Mouse (Mus musculus) liver, embryonic 16.5 days (tissue): ENCODE measurements around the gene Serpinf2. TPM values are rescaled to one million over a fixed set of nuclear protein-coding genes. Genes with fewer than 3 reads are reported as not detected.
A peak's percentile ranks its signal among the peaks of the same experiment; 100 is the strongest.
"Not testable (repeated sequence)": the region's sequence is repeated elsewhere in the genome, so short reads cannot be mapped to it uniquely, and the experiment has no call there.

Source experiments
- ATAC-seq: fragments of 200-750 bp; cut with Nextera tagmentation; 2 replicates; pipeline ENCODE4 v1.8.0; 2017; ENCODE audit warnings: low read depth, mild to moderate bottlenecking, moderate number of reproducible peaks, moderate library complexity
- H3K27ac ChIP-seq: fragments of 300-500 bp; sonication (generic); 2 replicates; pipeline ENCODE4 v1.5.1; 2014; ENCODE audit warnings: mild to moderate bottlenecking, low read length
- H3K27me3 ChIP-seq: fragments of 300-500 bp; sonication (generic); 2 replicates; pipeline ENCODE4 v1.6.1; 2014; ENCODE audit warnings: low read depth, low read length, mixed read lengths; ENCODE audit not compliant: control insufficient read depth, insufficient read depth
- H3K36me3 ChIP-seq: fragments of 300-500 bp; sonication (generic); 2 replicates; pipeline ENCODE4 v1.6.1; 2014; ENCODE audit warnings: mild to moderate bottlenecking; ENCODE audit not compliant: control insufficient read depth, insufficient read depth
- H3K4me1 ChIP-seq: fragments of 300-500 bp; sonication (generic); 2 replicates; pipeline ENCODE4 v1.6.1; 2014; ENCODE audit warnings: low read depth, low read length, mixed read lengths; ENCODE audit not compliant: control insufficient read depth
- H3K4me2 ChIP-seq: fragments of 300-500 bp; sonication (generic); 2 replicates; pipeline ENCODE4 v1.6.1; 2014; ENCODE audit warnings: low read depth, low read length, mixed read lengths
- H3K4me3 ChIP-seq: fragments of 300-500 bp; sonication (generic); 2 replicates; pipeline ENCODE4 v1.5.1; 2014; ENCODE audit warnings: low read depth, mild to moderate bottlenecking, low read length
- H3K9ac ChIP-seq: fragments of 300-500 bp; sonication (generic); 2 replicates; pipeline ENCODE4 v1.6.1; 2014; ENCODE audit warnings: low read depth, low read length
- H3K9me3 ChIP-seq: fragments of 300-500 bp; sonication (generic); replicated peaks from 2 replicates; pipeline ENCODE4 v1.6.1; 2016; ENCODE audit warnings: low read length; ENCODE audit not compliant: control insufficient read depth
- WGBS: fragments of 180-500 bp; shearing (Covaris S2); extraction: QIAGEN DNeasy Blood & Tissue Kit; methylation state at CpG from one replicate; pipeline ENCODE4 v1.1.7; 2014; ENCODE audit not compliant: insufficient replicate concordance; 5-methylcytosine and 5-hydroxymethylcytosine counted together
- polyA plus RNA-seq: library from polyadenylated mRNA; unstranded; fragments of >200 nt; fragmentation: Nextera tagmentation; extraction: Ambion mirVana; gene quantifications from 2 replicates; pipeline ENCODE4 v1.2.1, GENCODE M21; 2015

Gene Serpinf2
- polyA plus RNA-seq, 1 experiment from 2014 or later, result 817 TPM

DNA sequence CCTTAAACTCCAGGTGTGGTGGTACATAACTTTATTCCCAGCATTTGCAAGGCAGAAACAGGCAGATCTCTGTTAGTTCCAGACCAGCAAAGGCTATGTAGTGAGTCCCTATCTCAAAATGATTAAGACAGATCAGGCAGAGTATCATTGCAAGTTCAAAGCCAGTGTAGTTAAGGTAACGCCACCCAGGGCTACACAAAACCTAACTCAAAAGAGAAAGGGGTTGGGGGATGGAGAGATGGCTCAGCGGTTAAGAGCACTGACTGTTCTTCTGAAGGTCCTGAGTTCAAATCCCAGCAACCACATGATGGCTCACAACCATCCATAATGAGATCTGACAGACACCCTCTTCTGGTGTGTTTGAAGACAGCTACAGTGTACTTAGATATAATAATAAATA, 16.6 kb upstream of the Serpinf2 start:
- not testable (repeated sequence) for H3K4me2 ChIP-seq, H3K9me3 ChIP-seq, H3K4me3 ChIP-seq, H3K36me3 ChIP-seq, ATAC-seq, H3K9ac ChIP-seq, H3K27ac ChIP-seq, H3K27me3 ChIP-seq
- 70% methylated on average over 2 of the region's 2 CpGs for WGBS
- H3K4me1 ChIP-seq, result peaks cover 80% of the 10 kb centered on the region

GRCm38 (mm10) chr11:75455041-75455736, 15.8 kb upstream of the Serpinf2 start:
- no peaks in the 10 kb centered on the region for H3K9me3 ChIP-seq
- no peak overlapping the region for H3K4me3 ChIP-seq

DNA sequence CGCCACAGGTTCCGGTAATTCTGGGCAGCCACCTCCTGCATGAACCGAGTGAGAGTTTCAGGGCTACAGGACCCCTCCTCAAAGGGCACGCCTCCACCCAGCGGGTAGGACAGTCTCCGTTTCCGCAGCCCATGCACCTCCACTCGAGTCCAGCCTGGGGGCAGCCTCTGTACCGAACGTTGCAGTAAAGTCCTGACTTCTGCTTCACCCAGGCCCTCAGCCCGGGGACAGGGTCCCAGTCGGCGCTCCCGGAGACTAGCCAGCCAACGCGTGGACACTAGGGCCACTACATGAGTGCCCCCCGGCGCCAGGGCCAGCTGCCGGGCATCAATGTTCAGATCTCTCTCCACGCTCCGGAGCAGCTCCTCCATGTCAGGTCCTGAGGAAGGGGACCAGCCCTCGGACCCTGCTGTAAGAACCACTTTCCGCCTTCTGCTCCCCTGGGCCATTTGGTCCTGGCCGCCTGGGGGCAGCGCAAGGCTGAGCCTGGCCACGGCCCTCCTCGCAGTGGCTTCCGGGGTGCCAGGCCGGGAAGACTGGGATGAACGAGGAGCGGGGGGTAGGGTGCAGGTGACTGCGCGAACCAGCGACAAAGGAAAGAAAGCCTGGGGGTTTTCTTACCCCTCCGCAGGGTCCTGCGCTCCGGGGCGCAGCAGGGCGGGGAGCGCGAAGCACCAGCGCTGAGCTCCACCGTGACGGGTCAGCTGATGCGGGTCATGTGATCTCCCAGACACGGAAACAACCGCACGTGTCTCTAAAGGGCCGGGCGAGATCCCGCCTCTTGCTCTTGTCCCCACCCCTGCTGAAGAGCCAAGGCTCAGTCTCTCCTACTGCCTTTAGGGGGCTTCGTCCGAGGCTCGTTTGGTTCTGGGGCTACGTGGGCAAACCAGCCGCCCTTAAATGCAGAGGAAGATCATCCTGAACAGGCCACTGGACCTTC, 14.9 kb upstream of the Serpinf2 start, which contains the start of gene Wdr81:
TSS of gene Wdr81 (minus strand) at position 727 of the 940 bp plus-strand sequence.
- Histone ChIP-seq H3K27me3 (no peaks in the 10 kb centered on the region), H3K36me3 (peaks cover 5% of the 10 kb centered on the region; the same call in 1 of the 2 replicates), H3K9me3 (no peaks in the 10 kb centered on the region), H3K9ac (peak within 1 kb of the TSS; percentile 83), H3K4me2 (peak within 1 kb of the TSS; percentile 98), H3K4me1 (peaks cover 82% of the 10 kb centered on the region), H3K27ac (peak within 1 kb of the TSS; percentile 71), H3K4me3 (peak within 1 kb of the TSS; percentile 74)
- 2% methylated on average over 56 of the region's 56 CpGs for WGBS
- ATAC-seq, result peak; percentile 76

More at GRCm38 (mm10) chr11:75455041-75455736, 15.8 kb upstream of the Serpinf2 start:
- no peak for ATAC-seq
- Histone ChIP-seq H3K4me1 (peaks cover 85% of the 10 kb centered on the region), H3K4me2 (peak overlapping the region; percentile 98), H3K27ac (peak overlapping the region; percentile 53), H3K27me3 (no peaks in the 10 kb centered on the region), H3K36me3 (peaks cover 5% of the 10 kb centered on the region; the same call in 1 of the 2 replicates), H3K9ac (no peak overlapping the region; the same call in 1 of the 2 replicates)
- WGBS, result 64% methylated on average over 10 of the region's 10 CpGs

- Histone ChIP-seq H3K27ac (no peak overlapping the region), H3K4me3 (peak overlapping the region; percentile 74), H3K27me3 (no peaks in the 10 kb centered on the region), H3K4me2 (peak overlapping the region; percentile 98), H3K4me1 (peaks cover 82% of the 10 kb centered on the region), H3K9ac (0 out of 2 replicates have a peak overlapping the region, but pooled peaks have one; percentile 83), H3K36me3 (peaks cover 9% of the 10 kb centered on the region), H3K9me3 (no peaks in the 10 kb centered on the region)
- 88% methylated on average over 31 of the region's 31 CpGs for WGBS
- no peak for ATAC-seq
These were observed 13.6 kb upstream of the Serpinf2 start for GRCm38 (mm10) chr11:75452812-75453557.

- H3K4me1 ChIP-seq, result peaks cover 84% of the 10 kb centered on the region
- ATAC-seq, result no peak
- peak overlapping the region; percentile 8; the same call in 1 of the 2 replicates for H3K9ac ChIP-seq
- H3K36me3 ChIP-seq, result peaks cover 19% of the 10 kb centered on the region
- H3K27me3 ChIP-seq, result no peaks in the 10 kb centered on the region
- 81% methylated on average over 8 of the region's 8 CpGs for WGBS
- no peaks in the 10 kb centered on the region for H3K9me3 ChIP-seq
- H3K4me2 ChIP-seq, result peak overlapping the region; percentile 80
- H3K4me3 ChIP-seq, result no peak overlapping the region; the same call in 1 of the 2 replicates
- H3K27ac ChIP-seq, result no peak overlapping the region
These were observed 12.7 kb upstream of the Serpinf2 start for GRCm38 (mm10) chr11:75452081-75452480.

- peak overlapping the region; percentile 59 for H3K4me3 ChIP-seq
- H3K27me3 ChIP-seq, result no peaks in the 10 kb centered on the region
- no peaks in the 10 kb centered on the region for H3K9me3 ChIP-seq
- peaks cover 30% of the 10 kb centered on the region for H3K36me3 ChIP-seq
- H3K9ac ChIP-seq, result peak overlapping the region; percentile 70
- peak overlapping the region; percentile 80 for H3K4me2 ChIP-seq
- peak; percentile 53 for ATAC-seq
- 47% methylated on average over 15 of the region's 15 CpGs for WGBS
- H3K4me1 ChIP-seq, result peaks cover 78% of the 10 kb centered on the region
- H3K27ac ChIP-seq, result peak overlapping the region; percentile 93
These were observed 11.5 kb upstream of the Serpinf2 start for GRCm38 (mm10) chr11:75450936-75451335.

- peak overlapping the region; percentile 80 for H3K4me2 ChIP-seq
- H3K27me3 ChIP-seq, result no peaks in the 10 kb centered on the region
- peak overlapping the region; percentile 93 for H3K27ac ChIP-seq
- peak overlapping the region; percentile 59 for H3K4me3 ChIP-seq
- no peaks in the 10 kb centered on the region for H3K9me3 ChIP-seq
- peaks cover 77% of the 10 kb centered on the region for H3K4me1 ChIP-seq
- peak overlapping the region; percentile 70 for H3K9ac ChIP-seq
- 33% methylated on average over 8 of the region's 8 CpGs for WGBS
- H3K36me3 ChIP-seq, result peaks cover 35% of the 10 kb centered on the region
- peak; percentile 71 for ATAC-seq
These were observed 11.0 kb upstream of the Serpinf2 start for GRCm38 (mm10) chr11:75450304-75450908.

DNA sequence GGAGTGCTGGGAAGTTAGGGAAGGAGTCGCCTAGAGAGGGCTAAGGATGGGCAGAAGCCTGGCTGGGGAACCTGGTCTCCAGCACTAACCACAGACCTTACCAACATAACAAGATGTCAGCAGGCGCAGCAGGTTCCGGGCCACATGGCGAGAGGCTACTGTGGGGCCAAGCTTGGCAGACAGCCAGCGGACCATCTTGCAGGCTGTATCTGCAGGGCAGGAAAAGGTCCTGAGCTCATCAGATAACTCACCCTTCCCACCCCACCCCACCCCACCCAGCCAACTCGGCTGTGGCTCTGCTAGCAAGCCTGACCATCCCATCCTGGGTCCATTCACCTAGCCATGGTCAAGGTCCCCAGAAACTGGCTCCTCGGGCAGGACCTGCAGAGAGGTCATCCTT, 10.3 kb upstream of the Serpinf2 start:
- H3K9ac ChIP-seq, result peak overlapping the region; percentile 70
- ATAC-seq, result peak; percentile 76
- H3K4me1 ChIP-seq, result peaks cover 72% of the 10 kb centered on the region
- H3K9me3 ChIP-seq, result no peaks in the 10 kb centered on the region
- H3K27ac ChIP-seq, result peak overlapping the region; percentile 93
- H3K27me3 ChIP-seq, result no peaks in the 10 kb centered on the region
- WGBS, result 28% methylated on average over 7 of the region's 7 CpGs
- peaks cover 42% of the 10 kb centered on the region for H3K36me3 ChIP-seq
- H3K4me3 ChIP-seq, result peak overlapping the region; percentile 59
- peak overlapping the region; percentile 80 for H3K4me2 ChIP-seq
